Mouse (Mus musculus) heart, embryonic 13.5 days (tissue): Measurements from ENCODE around the gene Cfap126. TPM values are rescaled to one million over a fixed set of nuclear protein-coding genes. Genes with fewer than 3 reads are reported as not detected.
A peak's percentile ranks its signal among the peaks of the same experiment; 100 is the strongest.

Experiments used
- ATAC-seq: fragments of 200-750 bp; cut with Nextera tagmentation; 2 replicates; pipeline ENCODE4 v1.8.0; 2017; ENCODE audit warnings: moderate TSS enrichment; ENCODE audit not compliant: insufficient number of reproducible peaks, low FRiP score, low TSS enrichment; ENCODE audit errors: extremely low read depth
- H3K27ac ChIP-seq: fragments of 300-500 bp; sonication (generic); replicated peaks from 2 replicates; pipeline ENCODE4 v1.5.1; 2015; ENCODE audit warnings: moderate library complexity, mild to moderate bottlenecking, inconsistent platforms
- H3K27me3 ChIP-seq: fragments of 300-500 bp; sonication (generic); replicated peaks from 2 replicates; pipeline ENCODE4 v1.6.1; 2015; ENCODE audit warnings: mild to moderate bottlenecking, inconsistent platforms
- H3K36me3 ChIP-seq: fragments of 300-500 bp; sonication (generic); 2 replicates; pipeline ENCODE4 v1.6.1; 2015; ENCODE audit warnings: mild to moderate bottlenecking, inconsistent platforms
- H3K4me1 ChIP-seq: fragments of 300-500 bp; sonication (generic); 2 replicates; pipeline ENCODE4 v1.6.1; 2015; ENCODE audit warnings: inconsistent platforms
- H3K4me2 ChIP-seq: fragments of 300-500 bp; sonication (generic); 2 replicates; pipeline ENCODE4 v1.6.1; 2015; ENCODE audit warnings: inconsistent platforms, mild to moderate bottlenecking, moderate library complexity
- H3K4me3 ChIP-seq: fragments of 300-500 bp; sonication (generic); 2 replicates; pipeline ENCODE4 v1.5.1; 2015; ENCODE audit warnings: moderate library complexity, mild to moderate bottlenecking, inconsistent platforms
- H3K9ac ChIP-seq: fragments of 300-500 bp; sonication (generic); 2 replicates; pipeline ENCODE4 v1.6.1; 2015; ENCODE audit warnings: inconsistent platforms, mild to moderate bottlenecking, moderate library complexity
- H3K9me3 ChIP-seq: fragments of 300-500 bp; sonication (generic); 2 replicates; pipeline ENCODE4 v1.6.1; 2016; ENCODE audit warnings: inconsistent platforms
- WGBS: fragments of 180-500 bp; shearing (Covaris S2); methylation state at CpG from one replicate; pipeline ENCODE4 v1.1.7; 2015; ENCODE audit warnings: mixed read lengths; 5-methylcytosine and 5-hydroxymethylcytosine counted together
- polyA plus RNA-seq: library from polyadenylated mRNA; unstranded; fragments of >200 nt; fragmentation: Nextera tagmentation; extraction: Ambion mirVana; gene quantifications from 2 replicates; pipeline ENCODE4 v1.2.1, GENCODE M21; 2015

Cfap126 gene
- polyA plus RNA-seq, 1 experiment from 2014 or later = 2.8 TPM

GRCm38 (mm10) chr1:171096110-171096964 lies 17.4 kb upstream of the Cfap126 start:
- Histone ChIP-seq H3K4me2 (peak overlapping the region; percentile 58), H3K36me3 (no peaks in the 10 kb centered on the region), H3K27me3 (no peaks in the 10 kb centered on the region; the same call in none of the 2 replicates), H3K4me1 (peaks cover 21% of the 10 kb centered on the region), H3K9ac (peak overlapping the region; percentile 37; the same call in 1 of the 2 replicates), H3K4me3 (peak overlapping the region; percentile 20; the same call in 1 of the 2 replicates), H3K27ac (no peak overlapping the region), H3K9me3 (no peaks in the 10 kb centered on the region)
- WGBS = 19% methylated on average over 10 of the region's 10 CpGs
- no peak for ATAC-seq

- no peak overlapping the region for H3K4me3 ChIP-seq
- no peaks in the 10 kb centered on the region for H3K9me3 ChIP-seq
- peaks cover 23% of the 10 kb centered on the region for H3K4me1 ChIP-seq
- no peaks in the 10 kb centered on the region for H3K36me3 ChIP-seq
- H3K27ac ChIP-seq = no peak overlapping the region
- no peaks in the 10 kb centered on the region; the same call in none of the 2 replicates for H3K27me3 ChIP-seq
- no peak for ATAC-seq
- H3K9ac ChIP-seq = no peak overlapping the region
- H3K4me2 ChIP-seq = no peak overlapping the region
Observed at GRCm38 (mm10) chr1:171097136-171097535, 16.6 kb upstream of the Cfap126 start.

DNA sequence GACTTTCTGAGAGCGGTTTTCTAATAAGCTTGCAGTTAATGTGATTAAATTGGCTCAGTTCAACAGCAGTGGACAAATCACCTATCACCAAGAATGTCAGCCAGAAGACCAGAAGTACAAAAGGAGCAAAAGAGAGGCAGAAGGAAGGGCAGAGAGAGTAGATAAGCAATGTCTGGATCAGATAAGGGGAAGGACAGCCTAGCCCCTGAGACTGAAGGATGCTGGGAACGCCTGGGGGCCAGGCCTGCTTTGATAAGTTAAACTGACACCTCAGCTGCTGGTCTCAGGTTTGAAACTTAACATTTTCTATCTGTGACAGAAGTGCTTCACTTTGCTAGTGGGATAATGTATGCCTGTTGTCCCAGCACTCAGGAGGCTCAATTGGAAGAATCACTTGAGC lies 16.1 kb upstream of the Cfap126 start:
- Histone ChIP-seq H3K4me3 (no peak overlapping the region), H3K27me3 (no peaks in the 10 kb centered on the region; the same call in 1 of the 2 replicates), H3K36me3 (no peaks in the 10 kb centered on the region), H3K4me2 (no peak overlapping the region), H3K9me3 (no peaks in the 10 kb centered on the region), H3K9ac (no peak overlapping the region), H3K4me1 (peaks cover 23% of the 10 kb centered on the region), H3K27ac (no peak overlapping the region)
- no peak for ATAC-seq
- WGBS = 32% methylated on average over 2 of the region's 2 CpGs

DNA sequence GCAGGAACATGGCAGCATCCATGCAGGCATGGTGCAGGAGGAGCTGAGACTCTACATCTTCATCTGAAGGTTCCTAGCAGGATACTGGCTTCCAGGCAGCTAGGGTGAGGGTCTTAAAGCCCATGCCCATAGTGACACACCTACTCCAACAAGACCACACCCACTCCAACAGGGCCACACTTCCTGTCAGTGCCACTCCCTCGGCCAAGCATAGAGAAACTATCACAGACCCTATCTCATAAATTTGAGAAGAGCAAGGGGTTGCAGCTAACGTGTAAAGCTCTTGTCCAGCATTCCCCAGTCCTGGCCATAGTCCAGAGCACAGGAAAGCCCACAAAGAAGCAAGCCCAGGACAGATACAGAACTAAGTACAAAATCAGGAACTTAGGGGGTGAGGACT lies 12.7 kb upstream of the Cfap126 start:
- H3K4me3 ChIP-seq = no peak overlapping the region
- H3K27ac ChIP-seq = no peak overlapping the region
- no peaks in the 10 kb centered on the region; the same call in 1 of the 2 replicates for H3K27me3 ChIP-seq
- no peak for ATAC-seq
- no peaks in the 10 kb centered on the region for H3K36me3 ChIP-seq
- H3K9me3 ChIP-seq = no peaks in the 10 kb centered on the region
- H3K4me2 ChIP-seq = peak overlapping the region; percentile 75; the same call in 1 of the 2 replicates
- H3K4me1 ChIP-seq = peaks cover 29% of the 10 kb centered on the region
- H3K9ac ChIP-seq = no peak overlapping the region
- 44% methylated on average over 2 of the region's 2 CpGs for WGBS

- Histone ChIP-seq H3K9me3 (no peaks in the 10 kb centered on the region), H3K4me3 (peak overlapping the region; percentile 78), H3K27me3 (no peaks in the 10 kb centered on the region; the same call in 1 of the 2 replicates), H3K9ac (peak overlapping the region; percentile 86), H3K4me2 (peak overlapping the region; percentile 75), H3K4me1 (peaks cover 20% of the 10 kb centered on the region), H3K27ac (peak overlapping the region; percentile 78), H3K36me3 (no peaks in the 10 kb centered on the region)
- peak; percentile 84 for ATAC-seq
- under 1% methylated on average over 40 of the region's 40 CpGs for WGBS
Observed at GRCm38 (mm10) chr1:171101733-171102546, 11.8 kb upstream of the Cfap126 start.

GRCm38 (mm10) chr1:171102547-171103177 lies 11.1 kb upstream of the Cfap126 start:
- Histone ChIP-seq H3K4me3 (peak overlapping the region; percentile 78), H3K9me3 (no peaks in the 10 kb centered on the region), H3K36me3 (no peaks in the 10 kb centered on the region), H3K9ac (peak overlapping the region; percentile 86), H3K4me2 (peak overlapping the region; percentile 75), H3K27ac (peak overlapping the region; percentile 78), H3K4me1 (peaks cover 13% of the 10 kb centered on the region), H3K27me3 (no peaks in the 10 kb centered on the region; the same call in 1 of the 2 replicates)
- under 1% methylated on average over 35 of the region's 35 CpGs for WGBS
- ATAC-seq = peak; percentile 81

DNA sequence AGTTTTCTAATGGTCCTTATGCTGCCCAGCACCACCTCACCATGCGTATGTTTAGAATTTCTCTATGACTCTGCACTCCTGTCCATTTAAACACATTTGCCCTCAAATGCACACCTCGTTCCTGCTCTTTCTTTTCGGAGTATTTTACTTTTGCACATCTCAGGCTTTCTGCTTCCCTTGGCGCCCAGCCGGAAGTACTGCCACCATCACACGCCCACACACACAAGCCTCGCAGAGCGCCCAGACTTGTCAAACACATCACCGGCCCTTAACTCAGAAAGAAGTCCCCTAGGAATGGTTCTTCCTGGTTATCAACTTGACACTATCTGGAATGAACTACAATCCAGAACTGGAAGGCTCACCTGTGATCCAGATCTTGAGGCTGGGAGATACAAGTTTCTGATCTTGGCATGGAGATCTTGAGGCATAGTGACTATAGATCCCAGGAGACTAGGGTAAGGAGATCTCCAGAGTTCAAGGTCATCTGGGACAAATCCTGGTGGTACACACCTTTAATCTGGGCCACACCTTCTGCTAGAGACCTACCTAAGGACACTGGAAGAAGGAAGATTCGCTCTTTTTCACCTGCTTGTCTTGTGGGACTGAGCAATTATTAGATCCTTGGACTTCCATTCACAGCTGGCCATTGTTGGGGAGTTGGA lies 10.4 kb upstream of the Cfap126 start:
- H3K4me1 ChIP-seq = peaks cover 11% of the 10 kb centered on the region
- H3K4me2 ChIP-seq = peak overlapping the region; percentile 75
- no peaks in the 10 kb centered on the region; the same call in 1 of the 2 replicates for H3K27me3 ChIP-seq
- H3K9ac ChIP-seq = peak overlapping the region; percentile 67
- H3K4me3 ChIP-seq = peak overlapping the region; percentile 78
- WGBS = 9% methylated on average over 10 of the region's 10 CpGs
- ATAC-seq = no peak
- H3K9me3 ChIP-seq = no peaks in the 10 kb centered on the region
- no peaks in the 10 kb centered on the region for H3K36me3 ChIP-seq
- H3K27ac ChIP-seq = no peak overlapping the region

DNA sequence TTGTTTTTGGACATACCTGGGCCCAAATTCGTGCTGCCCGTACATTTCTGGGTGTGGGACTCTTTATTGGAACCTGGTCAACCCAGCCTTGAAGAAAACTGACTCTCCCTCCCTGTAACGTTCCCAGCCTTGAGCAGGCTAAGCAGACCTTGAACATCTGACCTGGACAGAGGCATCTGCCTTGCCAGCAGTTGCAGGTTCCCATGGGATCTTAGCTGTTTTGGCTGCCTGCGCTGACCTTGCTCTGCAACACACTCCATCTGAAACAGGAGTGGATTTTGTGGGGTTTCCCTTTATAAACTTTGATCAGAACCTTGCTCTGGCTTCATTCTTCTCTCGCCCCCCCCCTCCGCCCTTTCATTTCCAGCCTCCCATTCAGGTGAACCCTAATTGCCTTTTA lies 8.5 kb upstream of the Cfap126 start:
- H3K36me3 ChIP-seq = no peaks in the 10 kb centered on the region
- no peaks in the 10 kb centered on the region for H3K9me3 ChIP-seq
- 71% methylated on average over 6 of the region's 6 CpGs for WGBS
- H3K9ac ChIP-seq = no peak overlapping the region
- no peak overlapping the region for H3K4me3 ChIP-seq
- no peaks in the 10 kb centered on the region for H3K27me3 ChIP-seq
- no peak overlapping the region for H3K27ac ChIP-seq
- ATAC-seq = no peak
- peaks cover 19% of the 10 kb centered on the region for H3K4me1 ChIP-seq
- no peak overlapping the region for H3K4me2 ChIP-seq

- ATAC-seq = no peak
- H3K9ac ChIP-seq = no peak overlapping the region
Observed at GRCm38 (mm10) chr1:171109620-171110019, 4.1 kb upstream of the Cfap126 start.

GRCm38 (mm10) chr1:171110659-171111019 lies 3.1 kb upstream of the Cfap126 start:
- Histone ChIP-seq H3K27ac (0 out of 2 replicates have a peak overlapping the region, but pooled peaks have one; percentile 32), H3K27me3 (no peaks in the 10 kb centered on the region), H3K36me3 (no peaks in the 10 kb centered on the region), H3K4me1 (peaks cover 29% of the 10 kb centered on the region), H3K9ac (peak overlapping the region; percentile 78), H3K9me3 (no peaks in the 10 kb centered on the region), H3K4me2 (peak overlapping the region; percentile 74), H3K4me3 (peak overlapping the region; percentile 59)
- 13% methylated on average over 15 of the region's 15 CpGs for WGBS
- ATAC-seq = no peak

More at GRCm38 (mm10) chr1:171109620-171110019, 4.1 kb upstream of the Cfap126 start:
- Histone ChIP-seq H3K27ac (no peak overlapping the region), H3K4me2 (0 out of 2 replicates have a peak overlapping the region, but pooled peaks have one; percentile 18), H3K4me3 (no peak overlapping the region), H3K36me3 (no peaks in the 10 kb centered on the region), H3K9me3 (no peaks in the 10 kb centered on the region), H3K27me3 (no peaks in the 10 kb centered on the region), H3K4me1 (peaks cover 29% of the 10 kb centered on the region)
- WGBS = 30% methylated on average over 9 of the region's 9 CpGs
